Mouse (Mus musculus): ENCODE results near the gene Wdr1. TPM values are rescaled to one million over a fixed set of nuclear protein-coding genes. Genes with fewer than 3 reads are reported as not detected.
"Not testable (repeated sequence)": the region's sequence is repeated elsewhere in the genome, so short reads cannot be mapped to it uniquely, and the experiment has no call there.

Gene Wdr1
- total RNA-seq (2018; cell fraction: chromatin; rRNA removed): 1,000 to 10,000 TPM in 1 of 26 experiments, 100 to 1,000 TPM in 25; 304 to 1,177 (median 538) TPM
- 100 to 1,000 TPM; 208 to 326 (median 265) TPM for total RNA-seq (2018; cell fraction: cytosol; rRNA removed)
- total RNA-seq (2018; cell fraction: nucleus; rRNA removed): 100 to 1,000 TPM; 243 to 803 (median 349) TPM
- 222 to 407 TPM (median 317 TPM) in 3 replicates for polyA plus RNA-seq (2018)

DNA sequence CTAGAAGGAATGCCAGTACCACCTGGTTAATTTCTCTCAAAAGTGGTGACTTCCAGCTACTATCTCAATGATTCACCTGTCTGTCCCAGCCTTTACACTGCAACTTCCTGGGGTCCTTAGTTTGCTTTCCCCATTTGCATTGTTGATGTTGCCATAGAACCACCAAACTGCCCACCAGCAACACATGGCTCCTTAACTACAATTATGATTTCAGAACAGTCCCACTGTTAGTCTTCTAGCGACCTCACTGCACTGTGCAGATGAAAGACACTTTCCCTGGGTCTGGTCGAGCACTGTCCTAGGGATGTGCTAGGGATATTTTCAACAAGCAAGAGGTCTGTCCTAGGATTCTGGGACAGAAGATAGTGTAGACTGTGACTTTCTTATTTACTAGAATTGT, at the start of gene Wdr1:
Wdr1 (minus strand) TSS at position 101 of the 400 bp plus-strand sequence.
- Histone ChIP-seq H3K4me3 (ENCODE audit: inconsistent target) (peak within 1 kb of the TSS; percentile 61), H3K27ac (peak within 1 kb of the TSS; percentile 84), H3K79me2 (ENCODE audit: inconsistent target) (peaks cover 24% of the 10 kb centered on the region), H3K36me3 (ENCODE audit: inconsistent target) (peaks cover 18% of the 10 kb centered on the region)
- 91% methylated on average over 2 of the region's 2 CpGs for WGBS (ENCODE audit: missing documents)

DNA sequence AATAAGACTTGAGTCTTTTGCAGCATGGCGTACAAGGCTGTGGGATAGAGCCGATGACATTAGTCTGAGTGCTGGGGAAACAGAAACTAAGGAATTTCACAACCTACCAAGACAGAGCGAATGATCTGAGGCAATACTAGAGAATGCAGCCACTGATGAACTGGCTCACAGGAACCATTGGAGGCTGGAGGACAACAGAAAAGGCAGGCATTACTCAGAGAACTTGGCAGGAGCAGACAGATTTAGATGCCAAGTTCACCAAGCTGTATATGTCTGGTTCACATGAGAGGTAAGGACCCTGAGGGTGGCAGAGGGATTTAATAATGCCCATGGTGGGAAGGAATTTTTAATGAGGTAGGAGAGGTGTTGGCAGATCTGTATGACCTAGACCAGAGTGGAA, 48.1 kb upstream of the Wdr1 start:
- H3K36me3 ChIP-seq (ENCODE audit: inconsistent target): no peaks in the 10 kb centered on the region
- H3K79me2 ChIP-seq (ENCODE audit: inconsistent target): no peaks in the 10 kb centered on the region
- 47% methylated on average over 3 of the region's 3 CpGs for WGBS (ENCODE audit: missing documents)
- H3K27ac ChIP-seq: no peak overlapping the region
- H3K4me3 ChIP-seq (ENCODE audit: inconsistent target): no peak overlapping the region

DNA sequence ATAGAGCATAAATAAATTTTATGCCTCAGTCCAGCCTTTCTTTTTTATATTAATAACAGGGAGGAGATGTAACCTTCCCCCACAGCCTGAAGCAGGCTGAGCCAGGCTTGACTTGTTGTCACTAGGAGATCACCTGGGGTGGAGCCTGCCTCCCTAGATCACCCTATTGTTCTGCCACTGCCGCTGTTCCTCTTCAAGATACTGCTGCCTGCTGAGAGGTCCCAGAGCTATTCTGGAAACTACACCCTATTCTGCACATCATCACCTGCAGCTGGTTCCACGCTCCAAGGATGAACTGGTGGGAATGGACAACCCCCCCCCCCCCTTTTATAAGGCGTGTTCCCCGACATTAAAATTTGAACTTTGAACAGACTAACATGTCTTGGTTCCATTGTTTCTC, 45.2 kb upstream of the Wdr1 start:
- not testable (repeated sequence) for H3K4me3 ChIP-seq (ENCODE audit: inconsistent target); H3K27ac ChIP-seq; H3K79me2 ChIP-seq (ENCODE audit: inconsistent target); H3K36me3 ChIP-seq (ENCODE audit: inconsistent target)
- WGBS (ENCODE audit: missing documents): 84% methylated on average over 4 of the region's 4 CpGs

GRCm38 (mm10) chr5:38598647-38599304, 35.8 kb upstream of the Wdr1 start:
- Histone ChIP-seq H3K4me3 (ENCODE audit: inconsistent target) (peak overlapping the region; percentile 18; the same call in 1 of the 2 replicates), H3K36me3 (ENCODE audit: inconsistent target) (no peaks in the 10 kb centered on the region), H3K79me2 (ENCODE audit: inconsistent target) (no peaks in the 10 kb centered on the region), H3K27ac (no peak overlapping the region)
- WGBS (ENCODE audit: missing documents): 58% methylated on average over 6 of the region's 11 CpGs

DNA sequence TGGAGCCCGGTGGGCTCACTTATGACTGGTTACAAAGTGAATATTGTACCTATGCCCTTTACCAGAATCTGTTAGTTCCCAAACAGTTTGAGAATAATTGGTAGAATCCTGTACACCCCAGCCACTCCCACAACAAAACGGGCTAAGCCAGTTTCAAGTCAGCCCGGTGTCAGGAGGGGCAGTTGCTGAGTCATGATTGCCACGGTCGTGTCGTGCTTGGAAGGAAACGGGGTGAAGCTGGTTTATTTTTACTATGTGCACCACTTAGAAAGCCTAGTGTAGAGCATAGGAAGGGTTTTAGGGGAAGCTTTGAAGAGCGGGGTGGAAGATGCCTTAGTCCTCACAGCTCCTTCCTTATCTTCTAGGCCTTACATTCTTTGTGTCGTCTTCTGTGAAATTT, 25.9 kb upstream of the Wdr1 start:
- no peak overlapping the region for H3K4me3 ChIP-seq (ENCODE audit: inconsistent target)
- no peak overlapping the region for H3K27ac ChIP-seq
- WGBS (ENCODE audit: missing documents): 17% methylated on average over 9 of the region's 9 CpGs
- H3K36me3 ChIP-seq (ENCODE audit: inconsistent target): no peaks in the 10 kb centered on the region
- H3K79me2 ChIP-seq (ENCODE audit: inconsistent target): no peaks in the 10 kb centered on the region

GRCm38 (mm10) chr5:38585450-38585849, 22.4 kb upstream of the Wdr1 start:
- Histone ChIP-seq H3K27ac (no peak overlapping the region), H3K79me2 (ENCODE audit: inconsistent target) (no peaks in the 10 kb centered on the region), H3K36me3 (ENCODE audit: inconsistent target) (no peaks in the 10 kb centered on the region), H3K4me3 (ENCODE audit: inconsistent target) (no peak overlapping the region)
- 86% methylated on average over 2 of the region's 2 CpGs for WGBS (ENCODE audit: missing documents)

GRCm38 (mm10) chr5:38583026-38583425, 20.0 kb upstream of the Wdr1 start:
- WGBS (ENCODE audit: missing documents): 92% methylated on average over 4 of the region's 4 CpGs
- Histone ChIP-seq H3K79me2 (ENCODE audit: inconsistent target) (no peaks in the 10 kb centered on the region), H3K27ac (no peak overlapping the region), H3K4me3 (ENCODE audit: inconsistent target) (no peak overlapping the region), H3K36me3 (ENCODE audit: inconsistent target) (no peaks in the 10 kb centered on the region)

GRCm38 (mm10) chr5:38580703-38581102, 17.7 kb upstream of the Wdr1 start:
- Histone ChIP-seq H3K79me2 (ENCODE audit: inconsistent target) (no peaks in the 10 kb centered on the region), H3K27ac (no peak overlapping the region), H3K36me3 (ENCODE audit: inconsistent target) (no peaks in the 10 kb centered on the region), H3K4me3 (ENCODE audit: inconsistent target) (no peak overlapping the region)
- 38% methylated on average over 6 of the region's 6 CpGs for WGBS (ENCODE audit: missing documents)

- Histone ChIP-seq H3K4me3 (ENCODE audit: inconsistent target) (no peak overlapping the region), H3K79me2 (ENCODE audit: inconsistent target) (no peaks in the 10 kb centered on the region), H3K27ac (no peak overlapping the region), H3K36me3 (ENCODE audit: inconsistent target) (no peaks in the 10 kb centered on the region)
- 89% methylated on average over 2 of the region's 2 CpGs for WGBS (ENCODE audit: missing documents)
These were observed 7.9 kb upstream of the Wdr1 start for GRCm38 (mm10) chr5:38570876-38571275.

DNA sequence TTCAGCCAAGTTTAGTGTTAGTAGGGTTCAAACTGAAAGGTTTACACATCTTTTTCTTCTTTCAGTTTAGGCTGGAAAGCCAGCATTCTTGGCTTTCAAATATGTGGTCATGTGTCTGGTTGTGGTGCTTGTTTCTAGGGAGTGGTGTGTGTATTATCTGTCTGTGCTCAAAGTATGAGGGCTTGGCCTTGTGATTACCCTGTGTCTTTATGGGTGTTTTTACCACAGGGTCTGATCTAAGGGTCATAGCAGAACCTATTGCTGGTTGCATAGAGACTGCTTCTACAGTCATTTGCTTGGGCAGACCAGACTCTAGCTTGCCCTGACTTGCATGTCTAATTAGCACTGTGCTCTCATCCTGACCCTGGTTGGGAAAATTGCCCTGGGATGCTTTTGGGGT, 5.6 kb upstream of the Wdr1 start:
- Histone ChIP-seq H3K4me3 (ENCODE audit: inconsistent target) (no peak overlapping the region), H3K36me3 (ENCODE audit: inconsistent target) (no peaks in the 10 kb centered on the region), H3K27ac (no peak overlapping the region), H3K79me2 (ENCODE audit: inconsistent target) (no peaks in the 10 kb centered on the region)

DNA sequence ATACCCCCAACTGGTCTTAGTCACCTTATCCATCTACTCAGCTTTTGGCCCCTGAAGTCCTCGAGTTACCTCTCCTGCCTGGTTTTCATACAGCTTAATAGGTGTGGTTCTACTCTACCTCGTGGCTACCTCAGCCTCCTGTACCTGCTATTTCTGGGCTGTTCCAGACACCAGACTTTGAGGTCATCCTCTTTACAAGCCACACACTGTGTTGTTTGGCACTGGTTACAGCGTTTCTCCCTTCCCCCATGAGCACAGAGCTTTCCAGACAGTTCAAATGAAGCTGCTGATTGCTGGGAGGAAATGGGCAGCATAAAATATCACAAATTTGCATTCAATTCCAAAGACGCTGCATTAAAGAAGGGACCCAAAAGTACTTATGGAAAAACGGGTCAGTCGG, 1.8 kb upstream of the Wdr1 start:
- Histone ChIP-seq H3K36me3 (ENCODE audit: inconsistent target) (peaks cover under 1% of the 10 kb centered on the region; the same call in 1 of the 2 replicates), H3K27ac (no peak overlapping the region), H3K79me2 (ENCODE audit: inconsistent target) (peaks cover 7% of the 10 kb centered on the region), H3K4me3 (ENCODE audit: inconsistent target) (no peak overlapping the region)
- WGBS (ENCODE audit: missing documents): 96% methylated on average over 5 of the region's 6 CpGs

DNA sequence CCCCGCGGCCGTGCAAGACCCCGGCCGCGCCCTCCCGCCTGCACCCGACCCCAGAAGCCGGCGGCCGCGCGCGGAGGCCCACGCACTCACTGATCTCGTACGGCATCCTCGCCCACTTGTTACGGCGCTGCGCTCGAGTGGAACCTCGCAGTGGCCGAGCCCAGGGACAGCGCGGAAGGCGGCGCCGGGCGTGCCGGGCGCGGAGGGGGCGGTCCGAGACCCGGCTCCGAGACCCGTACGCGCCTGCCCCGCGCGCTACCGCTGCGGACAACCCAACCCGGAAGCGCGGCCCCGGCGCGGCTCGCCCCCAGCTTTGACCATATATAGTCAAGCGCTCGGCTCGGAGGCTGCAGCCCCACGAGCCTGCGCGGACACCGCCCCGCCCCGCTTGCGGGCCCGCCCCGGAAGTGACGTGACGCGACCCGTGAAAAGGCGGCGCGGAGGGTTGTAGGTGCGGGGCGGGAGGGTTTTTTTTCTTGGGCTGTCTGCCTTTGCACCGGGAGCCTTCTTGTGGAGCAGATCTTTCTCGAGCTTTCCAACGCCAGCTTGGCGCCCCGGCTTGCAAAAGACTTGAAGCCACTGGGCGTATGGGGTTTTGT, 1.5 kb downstream of the Wdr1 start:
- H3K79me2 ChIP-seq (ENCODE audit: inconsistent target): peaks cover 40% of the 10 kb centered on the region
- H3K27ac ChIP-seq: peak overlapping the region; percentile 84
- WGBS (ENCODE audit: missing documents): under 1% methylated on average over 53 of the region's 79 CpGs
- H3K36me3 ChIP-seq (ENCODE audit: inconsistent target): peaks cover 32% of the 10 kb centered on the region
- H3K4me3 ChIP-seq (ENCODE audit: inconsistent target): peak overlapping the region; percentile 61

DNA sequence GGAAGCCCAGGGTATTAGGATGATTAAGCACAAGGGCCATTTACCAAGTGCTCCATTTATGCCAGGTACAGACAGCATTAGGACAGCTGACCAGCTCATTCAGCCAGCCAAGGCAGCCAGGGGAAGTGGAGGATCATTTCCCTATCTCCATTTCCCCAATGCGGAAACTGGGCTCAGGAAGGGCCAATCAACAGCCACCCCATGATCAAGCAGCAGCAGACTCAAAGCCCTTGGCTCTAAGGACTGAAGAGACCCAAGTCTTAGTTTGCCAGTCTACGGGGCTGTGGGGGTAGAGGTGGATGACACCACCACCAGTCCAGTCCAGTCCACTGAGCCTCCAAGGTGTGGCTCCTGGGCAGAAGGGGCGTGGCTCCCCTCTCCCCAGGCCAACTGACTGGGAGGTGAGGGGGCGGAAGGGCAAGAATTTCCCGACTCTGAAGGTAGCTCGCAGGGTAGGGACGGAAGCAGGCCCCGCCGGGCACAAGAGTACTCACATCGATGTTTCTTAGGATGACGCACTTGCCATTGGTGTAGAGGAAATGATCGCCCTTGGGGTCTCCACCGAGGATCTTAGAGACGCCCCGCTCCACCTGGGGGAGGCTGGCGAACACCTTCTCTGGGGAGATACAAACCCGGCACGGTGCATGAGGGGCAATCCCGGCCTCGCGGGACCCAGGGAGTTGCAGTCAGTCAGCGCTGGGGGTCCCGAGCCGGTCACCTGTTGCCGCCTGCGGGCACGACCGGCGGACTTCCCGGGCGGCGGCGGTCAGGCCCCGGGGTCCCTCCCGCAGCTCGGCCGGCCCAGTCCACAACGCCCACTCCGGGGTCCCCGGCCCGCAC, 2.2 kb downstream of the Wdr1 start:
- peak overlapping the region; percentile 93 for H3K27ac ChIP-seq
- WGBS (ENCODE audit: missing documents): 0% methylated on average over 41 of the region's 41 CpGs
- peaks cover 48% of the 10 kb centered on the region for H3K79me2 ChIP-seq (ENCODE audit: inconsistent target)
- peak overlapping the region; percentile 93 for H3K4me3 ChIP-seq (ENCODE audit: inconsistent target)
- H3K36me3 ChIP-seq (ENCODE audit: inconsistent target): peaks cover 40% of the 10 kb centered on the region

DNA sequence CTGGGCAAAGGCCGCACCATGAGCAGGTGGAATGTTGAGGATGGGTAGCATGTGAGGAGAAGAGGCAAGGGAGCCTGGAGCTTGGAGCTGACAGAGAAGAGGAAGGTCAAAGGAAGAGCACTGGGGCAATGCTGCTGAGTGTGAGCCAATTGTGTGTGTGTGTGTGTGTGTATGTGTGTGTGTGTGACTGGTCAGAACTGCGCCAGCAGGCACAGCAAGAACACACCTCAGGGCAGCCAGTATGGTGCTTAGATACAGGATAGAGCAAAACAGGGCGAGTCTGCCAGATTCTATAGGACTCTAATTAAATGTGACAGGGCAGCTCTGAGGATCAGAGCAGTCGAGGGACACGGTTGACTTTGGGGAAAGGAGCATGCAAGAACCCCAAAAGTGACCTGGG, 4.2 kb downstream of the Wdr1 start:
- Histone ChIP-seq H3K27ac (no peak overlapping the region), H3K36me3 (ENCODE audit: inconsistent target) (peaks cover 59% of the 10 kb centered on the region), H3K79me2 (ENCODE audit: inconsistent target) (peaks cover 67% of the 10 kb centered on the region), H3K4me3 (ENCODE audit: inconsistent target) (no peak overlapping the region)
- WGBS (ENCODE audit: missing documents): 91% methylated on average over 5 of the region's 5 CpGs

GRCm38 (mm10) chr5:38557811-38558210, 5.2 kb downstream of the Wdr1 start:
- no peak overlapping the region for H3K4me3 ChIP-seq (ENCODE audit: inconsistent target)
- WGBS (ENCODE audit: missing documents): 89% methylated on average over 4 of the region's 4 CpGs
- H3K79me2 ChIP-seq (ENCODE audit: inconsistent target): peaks cover 78% of the 10 kb centered on the region
- peaks cover 70% of the 10 kb centered on the region for H3K36me3 ChIP-seq (ENCODE audit: inconsistent target)
- H3K27ac ChIP-seq: no peak overlapping the region

Data from macrophage (primary cell).